Mouse (Mus musculus): ENCODE results near the gene Gpn3. TPM values are rescaled to one million over a fixed set of nuclear protein-coding genes. Genes with fewer than 3 reads are reported as not detected.

Gene Gpn3
- polyA plus RNA-seq, 1 experiment from 2014 or later, result 54.4 TPM

- Histone ChIP-seq H3K4me3 (peak overlapping the region; percentile 99), H3K36me3 (peaks cover 16% of the 10 kb centered on the region), H3K27ac (replicated peaks) (peak overlapping the region; percentile 85), H3K9me3 (no peaks in the 10 kb centered on the region), H3K4me1 (peaks cover 22% of the 10 kb centered on the region), H3K27me3 (replicated peaks) (no peaks in the 10 kb centered on the region), H3K9ac (peak overlapping the region; percentile 97), H3K4me2 (peak overlapping the region; percentile 92)
- no peak for ATAC-seq (ENCODE audit: extremely low read depth, insufficient number of reproducible peaks, low FRiP score, low TSS enrichment)
- 22% methylated on average over 15 of the region's 15 CpGs for WGBS
Observed at GRCm38 (mm10) chr5:122423083-122423482, 51.4 kb downstream of the Gpn3 start.

GRCm38 (mm10) chr5:122425550-122425949 is 53.9 kb downstream of the Gpn3 start:
- 73% methylated on average over 2 of the region's 2 CpGs for WGBS
- no peak for ATAC-seq (ENCODE audit: extremely low read depth, insufficient number of reproducible peaks, low FRiP score, low TSS enrichment)
- Histone ChIP-seq H3K4me2 (no peak overlapping the region), H3K27ac (replicated peaks) (no peak overlapping the region), H3K27me3 (replicated peaks) (no peaks in the 10 kb centered on the region), H3K4me3 (no peak overlapping the region), H3K9me3 (no peaks in the 10 kb centered on the region), H3K9ac (no peak overlapping the region), H3K4me1 (peaks cover 22% of the 10 kb centered on the region), H3K36me3 (peaks cover 41% of the 10 kb centered on the region)

GRCm38 (mm10) chr5:122430036-122430775 is 58.5 kb downstream of the Gpn3 start:
- Histone ChIP-seq H3K36me3 (peaks cover 84% of the 10 kb centered on the region), H3K4me2 (no peak overlapping the region), H3K4me1 (no peaks in the 10 kb centered on the region), H3K9ac (no peak overlapping the region), H3K27me3 (replicated peaks) (no peaks in the 10 kb centered on the region), H3K27ac (replicated peaks) (no peak overlapping the region), H3K4me3 (no peak overlapping the region), H3K9me3 (no peaks in the 10 kb centered on the region)
- no peak for ATAC-seq (ENCODE audit: extremely low read depth, insufficient number of reproducible peaks, low FRiP score, low TSS enrichment)
- 87% methylated on average over 4 of the region's 4 CpGs for WGBS

- Histone ChIP-seq H3K36me3 (peaks cover 92% of the 10 kb centered on the region), H3K4me2 (no peak overlapping the region), H3K27me3 (replicated peaks) (no peaks in the 10 kb centered on the region), H3K9ac (no peak overlapping the region), H3K9me3 (no peaks in the 10 kb centered on the region), H3K4me1 (no peaks in the 10 kb centered on the region), H3K4me3 (no peak overlapping the region), H3K27ac (replicated peaks) (no peak overlapping the region)
- WGBS, result 80% methylated on average over 8 of the region's 8 CpGs
- ATAC-seq (ENCODE audit: extremely low read depth, insufficient number of reproducible peaks, low FRiP score, low TSS enrichment), result no peak
Observed at GRCm38 (mm10) chr5:122431221-122431620, 59.5 kb downstream of the Gpn3 start.

Other genes with a start within 250 kb of the Gpn3 start
- gene Ccdc63, start 231.1 kb upstream of the Gpn3 start, polyA plus RNA-seq (2015; fragmentation: Nextera tagmentation; extraction: Ambion mirVana), result 0.36 TPM in 1 of 2 replicates, not detected in the other
- 190 and 219 TPM in 2 replicates for gene Ppp1cc, start 213.6 kb upstream of the Gpn3 start, polyA plus RNA-seq (2015; fragmentation: Nextera tagmentation; extraction: Ambion mirVana)
- 1.9 and 2.7 TPM in 2 replicates for gene Hvcn1, start 165.1 kb upstream of the Gpn3 start, polyA plus RNA-seq (2015; fragmentation: Nextera tagmentation; extraction: Ambion mirVana)
- gene Tctn1, start 107.4 kb upstream of the Gpn3 start, polyA plus RNA-seq (2015; fragmentation: Nextera tagmentation; extraction: Ambion mirVana), result 2.5 and 2.8 TPM in 2 replicates
- 9.1 and 9.7 TPM in 2 replicates for gene Pptc7, start 87.5 kb upstream of the Gpn3 start, polyA plus RNA-seq (2015; fragmentation: Nextera tagmentation; extraction: Ambion mirVana)
- 6.2 and 7.5 TPM in 2 replicates for gene Rad9b, start 17.6 kb upstream of the Gpn3 start, polyA plus RNA-seq (2015; fragmentation: Nextera tagmentation; extraction: Ambion mirVana)
- 214 and 236 TPM in 2 replicates for gene Vps29, start 17.5 kb upstream of the Gpn3 start, polyA plus RNA-seq (2015; fragmentation: Nextera tagmentation; extraction: Ambion mirVana)
- gene Fam216a, start 488 bp downstream of the Gpn3 start, polyA plus RNA-seq (2015; fragmentation: Nextera tagmentation; extraction: Ambion mirVana), result 55.5 and 56.8 TPM in 2 replicates
- gene Arpc3, start 20.0 kb downstream of the Gpn3 start, polyA plus RNA-seq (2015; fragmentation: Nextera tagmentation; extraction: Ambion mirVana), result 99.1 and 114 TPM in 2 replicates
- gene Anapc7, start 49.8 kb downstream of the Gpn3 start, polyA plus RNA-seq (2015; fragmentation: Nextera tagmentation; extraction: Ambion mirVana), result 35.5 and 36.4 TPM in 2 replicates
- 221 and 227 TPM in 2 replicates for gene Atp2a2, start 130.3 kb downstream of the Gpn3 start, polyA plus RNA-seq (2015; fragmentation: Nextera tagmentation; extraction: Ambion mirVana)
- 23.8 and 30.7 TPM in 2 replicates for gene Ift81, start 242.6 kb downstream of the Gpn3 start, polyA plus RNA-seq (2015; fragmentation: Nextera tagmentation; extraction: Ambion mirVana)

Measured in heart, embryonic 13.5 days (tissue).